ENCODE assay signal across 21 mouse cellular contexts in genomic region chr7:144450661-144451060, GRCm38 (mm10).
"Had no signal": no experiment of that assay in that cellular context is flagged by ENCODE, and none has a peak within 500 bp of the region (broad histone marks: within the 10 kb centered on the region; RNA-seq: fewer than 3 reads in every experiment).

No protein-coding gene starts in this region.

- H3K4me1 ChIP-seq: kidney, embryonic 15.5 days; limb, embryonic 12.5 days; limb, embryonic 15.5 days; midbrain, embryonic 12.5 days; midbrain, embryonic 15.5 days; neural tube, embryonic 12.5 days had no signal

- H3K4me2 ChIP-seq: kidney, embryonic 15.5 days; limb, embryonic 12.5 days; limb, embryonic 15.5 days; liver, embryonic 11.5 days; lung, embryonic 14.5 days; midbrain, embryonic 12.5 days; midbrain, embryonic 15.5 days; neural tube, embryonic 12.5 days; neural tube, embryonic 15.5 days had no signal

- H3K9ac ChIP-seq: kidney, embryonic 15.5 days; limb, embryonic 12.5 days; limb, embryonic 15.5 days; liver, embryonic 14.5 days; liver, postnatal 0 days; lung, embryonic 14.5 days; midbrain, embryonic 12.5 days; midbrain, embryonic 15.5 days; neural tube, embryonic 12.5 days; neural tube, embryonic 15.5 days had no signal

- H3K4me3 ChIP-seq: kidney, embryonic 15.5 days; left cerebral cortex, adult 2 months; limb, embryonic 12.5 days; limb, embryonic 15.5 days; midbrain, embryonic 12.5 days; midbrain, embryonic 15.5 days; neural tube, embryonic 12.5 days; neural tube, embryonic 15.5 days had no signal

- DNase-seq: kidney, postnatal 10 days; kidney, postnatal 36 days; liver, postnatal 0 days; lung, embryonic 14.5 days; right cerebral cortex, postnatal 14 days; right cerebral cortex, postnatal 4 days; thymus, adult 2 months; thymus, postnatal 25 days had no signal

- H3K27me3 ChIP-seq: kidney, embryonic 15.5 days; limb, embryonic 12.5 days; limb, embryonic 15.5 days; midbrain, embryonic 12.5 days; midbrain, embryonic 15.5 days; neural tube, embryonic 12.5 days; neural tube, embryonic 15.5 days had no signal

- H3K27ac ChIP-seq: kidney, embryonic 15.5 days; left cerebral cortex, adult 2 months; limb, embryonic 12.5 days; limb, embryonic 15.5 days; liver, embryonic 14.5 days; macrophage; midbrain, embryonic 12.5 days; neural tube, embryonic 12.5 days; neural tube, embryonic 15.5 days; stomach, postnatal 0 days had no signal

- H3K9me3 ChIP-seq: kidney, embryonic 15.5 days; limb, embryonic 12.5 days; limb, embryonic 15.5 days; midbrain, embryonic 12.5 days; midbrain, embryonic 15.5 days; neural tube, embryonic 12.5 days; neural tube, embryonic 15.5 days had no signal

- ATAC-seq: liver, postnatal 0 days; lung, postnatal 0 days; midbrain, embryonic 15.5 days had no signal
